Mouse (Mus musculus) Muller cell, postnatal 12 days (primary cell): ENCODE measurements at regions not wholly inside any gene's neighbourhood (a gene's known extent, or its start where the extent isn't known, plus 50 kb on each side); places are given as distances from the start of the nearest gene placed in this dataset.

Experiments used
- DNase-seq: peaks from one replicate; pipeline ENCODE4 v3.0.0-alpha.2; 2015; ENCODE audit errors: inconsistent ontology term

DNA sequence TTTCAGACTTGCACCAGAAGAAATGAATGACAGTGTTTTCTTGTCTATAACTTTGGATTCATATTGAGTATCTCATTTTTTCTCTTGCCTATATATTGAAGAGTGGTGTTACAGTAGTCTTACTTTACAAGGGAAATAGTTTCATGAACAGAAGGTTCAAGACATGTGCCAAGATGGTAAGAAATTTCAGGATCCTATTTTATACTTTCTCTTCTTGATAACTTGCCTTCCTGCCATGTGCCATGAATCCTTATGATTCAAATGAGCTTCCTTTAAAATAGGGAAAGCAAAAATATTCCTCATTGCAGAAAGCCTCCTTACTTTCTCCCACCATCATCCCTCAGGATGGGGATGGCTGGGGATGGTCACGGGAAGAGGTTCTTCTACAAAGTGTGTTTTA, 812.8 kb upstream of the Gm10801 start:
- no peak for DNase-seq

DNA sequence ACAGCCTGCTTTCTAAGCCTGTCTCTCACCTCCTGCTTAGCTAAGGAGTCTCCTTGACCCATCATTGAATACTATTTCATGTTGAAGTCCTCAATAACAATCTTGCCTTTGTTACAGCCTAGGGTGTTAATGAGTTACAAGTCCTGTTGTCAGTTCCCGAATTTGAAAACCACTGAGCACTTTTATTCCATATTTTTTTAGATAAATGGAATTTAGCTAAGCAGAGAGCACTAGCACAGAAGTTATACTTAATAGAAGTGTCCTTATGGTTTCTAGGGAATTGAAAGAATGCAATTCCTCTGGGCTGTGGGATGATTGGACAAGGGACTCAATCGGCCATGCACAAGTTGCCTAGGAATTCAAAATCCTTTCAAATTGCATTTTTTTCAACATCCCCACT, 790.8 kb upstream of the Gm10801 start:
- peak; percentile 87 for DNase-seq
